Mouse (Mus musculus) ES-E14 (cell line): Measurements from ENCODE around the gene Adgrd1.

Experiments used
- CHD2 ChIP-seq: IDR thresholded peaks from 2 replicates; pipeline ENCODE4 v1.6.1; 2014; ENCODE audit warnings: mild to moderate bottlenecking, low read depth, low read length, inconsistent platforms
- HCFC1 ChIP-seq: IDR thresholded peaks from 2 replicates; pipeline ENCODE4 v1.6.1; 2012; ENCODE audit warnings: low read length, inconsistent platforms, borderline replicate concordance; ENCODE audit not compliant: insufficient read depth
- ZC3H11A ChIP-seq: IDR thresholded peaks from 2 replicates; pipeline ENCODE4 v1.6.1; 2012; ENCODE audit warnings: low read depth, mild to moderate bottlenecking, inconsistent platforms, low read length, borderline replicate concordance

- TF ChIP-seq ZC3H11A, result no peak
- TF ChIP-seq HCFC1, result no peak
- TF ChIP-seq CHD2, result no peak
Observed at GRCm38 (mm10) chr5:129200132-129200531, 103.6 kb downstream of the Adgrd1 start.
